Mouse (Mus musculus) Patski (cell line): ENCODE results near the gene Id3. TPM values are rescaled to one million over a fixed set of nuclear protein-coding genes. Genes with fewer than 3 reads are reported as not detected.
"Not testable (repeated sequence)": the region's sequence is repeated elsewhere in the genome, so short reads cannot be mapped to it uniquely, and the experiment has no call there.

Experiments
- ATAC-seq: fragments of 100-300 bp; one replicate; pipeline ENCODE4 v1.8.0; 2021
- CTCF ChIA-PET: fragments of 350-600 bp; sonication (Branson Sonifier 250); formaldehyde crosslinking; loops from one replicate; lab custom pipeline; 2022; ENCODE audit warnings: inconsistent platforms; lab: Charles Lee
- POLR2A ChIA-PET: fragments of 350-600 bp; sonication (Branson Sonifier 250); formaldehyde crosslinking; loops from one replicate; lab custom pipeline; 2022; ENCODE audit warnings: antibody characterized with exemption, inconsistent platforms; lab: Charles Lee
- DNase-seq: peaks from one replicate; pipeline ENCODE4 v3.0.0-alpha.2; 2011; ENCODE audit warnings: low read depth, low spot score
- H3K27me3 ChIP-seq: fragments of 371-371 bp; one replicate; pipeline ENCODE4 v1.5.1; 2021
- CTCF ChIP-seq: fragments of 100-300 bp; IDR thresholded peaks from one replicate; pipeline ENCODE4 v1.5.1; 2021
- in situ Hi-C: fragments of 300-500 bp; cut with MboI; formaldehyde crosslinking; loops from 3 replicates; pipeline ENCODE4 v1.11.1; 2018; ENCODE audit warnings: low pct_unique_long_range_greater_than_20kb, mixed read lengths
- polyA plus RNA-seq: library from polyadenylated mRNA; unstranded; gene quantifications from one replicate; pipeline ENCODE4 v1.2.3, GENCODE M21; 2021

Id3 gene
- polyA plus RNA-seq: 175 TPM

GRCm38 (mm10) chr4:136143193-136143976 is at the start of gene Id3:
Gene Id3 (plus strand): TSS chr4:136143497.
- in situ Hi-C loops: loop anchor here (5.0 kb wide), 2 partner anchors 36 to 71 kb away; no protein-coding TSS in a partner anchor
- TF ChIP-seq CTCF: no peak
- ChIA-PET POLR2A (interaction anchor here (0.9 to 1.9 kb wide), 4 partner anchors 26 to 183 kb away, joined by 3 to 7 read pairs (median 4); no protein-coding TSS in a partner anchor), CTCF (interaction anchor here (0.7 kb wide), 1 partner anchor 73 kb away, joined by 4 read pairs; no protein-coding TSS in a partner anchor)
- DNase-seq (no peak), ATAC-seq (peak; percentile 35)
- no peaks in the 10 kb centered on the region for H3K27me3 ChIP-seq

- H3K27me3 ChIP-seq: no peaks in the 10 kb centered on the region
- in situ Hi-C loops: no loop called here
- no peak for ATAC-seq
- TF ChIP-seq CTCF: no peak
- ChIA-PET POLR2A (no interaction called here), CTCF (interaction anchor here (1.0 to 1.1 kb wide), 2 partner anchors 16 to 25 kb away, joined by 3 read pairs; no protein-coding TSS in a partner anchor)
- DNase-seq: no peak
These were observed 48.6 kb upstream of the Id3 start for GRCm38 (mm10) chr4:136094519-136095219.

- ChIA-PET POLR2A (no interaction called here), CTCF (no interaction called here)
- no peak for DNase-seq
- TF ChIP-seq CTCF: no peak
- in situ Hi-C loops: no loop called here
- ATAC-seq: no peak
- H3K27me3 ChIP-seq: no peaks in the 10 kb centered on the region
These were observed 47.7 kb upstream of the Id3 start for GRCm38 (mm10) chr4:136095490-136096105.

DNA sequence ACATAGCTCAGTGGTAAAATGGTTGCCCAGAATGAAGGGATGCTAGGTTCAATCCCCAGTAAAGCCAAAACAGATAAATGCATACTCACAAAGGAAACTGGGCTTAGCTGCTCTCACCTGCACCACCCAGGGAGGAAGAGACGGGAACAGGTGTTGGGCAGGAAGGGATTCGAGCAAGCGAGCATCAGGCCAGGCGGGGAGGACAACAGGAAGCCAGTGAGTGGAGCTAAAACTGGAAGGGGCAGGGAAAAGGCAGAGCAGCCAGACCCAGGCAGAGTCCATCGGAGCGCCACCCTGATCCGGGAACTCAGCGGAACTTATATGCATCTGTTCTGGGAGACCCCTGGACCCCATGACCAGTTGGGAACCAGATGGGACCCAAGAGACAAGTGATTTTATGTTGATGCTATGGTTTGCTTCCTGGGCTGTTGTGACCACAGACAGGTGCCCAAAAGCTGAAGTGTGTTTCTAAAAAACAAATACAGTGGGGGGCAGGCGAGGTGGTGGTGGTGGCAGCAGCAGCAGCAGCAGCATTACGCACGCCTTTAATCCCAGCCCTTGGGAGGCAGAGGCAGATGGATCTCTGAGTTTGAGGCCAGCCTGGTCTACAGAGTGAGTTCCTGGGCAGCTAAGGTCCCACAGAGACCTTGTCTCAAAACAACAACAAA is 46.7 kb upstream of the Id3 start:
- in situ Hi-C loops: no loop called here
- ATAC-seq (no peak), DNase-seq (no peak)
- no peaks in the 10 kb centered on the region for H3K27me3 ChIP-seq
- no peak for TF ChIP-seq CTCF
- POLR2A ChIA-PET: no interaction called here
- CTCF ChIA-PET: no interaction called here

- in situ Hi-C loops: no loop called here
- TF ChIP-seq CTCF: no peak
- ATAC-seq: no peak
- ChIA-PET CTCF (no interaction called here), POLR2A (no interaction called here)
- no peaks in the 10 kb centered on the region for H3K27me3 ChIP-seq
- no peak for DNase-seq
These were observed 44.9 kb upstream of the Id3 start for GRCm38 (mm10) chr4:136098446-136098845.

GRCm38 (mm10) chr4:136100396-136101070 is 42.8 kb upstream of the Id3 start:
- ATAC-seq: no peak
- no peak for TF ChIP-seq CTCF
- ChIA-PET POLR2A (no interaction called here), CTCF (no interaction called here)
- no peak for DNase-seq
- in situ Hi-C loops: no loop called here
- H3K27me3 ChIP-seq: no peaks in the 10 kb centered on the region

- DNase-seq, POLR2A ChIA-PET, in situ Hi-C loops, ATAC-seq, CTCF ChIA-PET, H3K27me3 ChIP-seq: not testable (repeated sequence)
These were observed 41.5 kb upstream of the Id3 start for GRCm38 (mm10) chr4:136101753-136102152.

GRCm38 (mm10) chr4:136104590-136105337 is 38.5 kb upstream of the Id3 start:
- no peak for DNase-seq
- no peaks in the 10 kb centered on the region for H3K27me3 ChIP-seq
- in situ Hi-C loops: loop anchor here (5.0 kb wide), 1 partner anchor 38 kb away; the partner anchor contains the start of gene Id3
- TF ChIP-seq CTCF: no peak
- POLR2A ChIA-PET: no interaction called here
- no peak for ATAC-seq
- CTCF ChIA-PET: no interaction called here

- CTCF ChIA-PET: interaction anchor here (2.1 kb wide), 1 partner anchor 28 kb away, joined by 4 read pairs; no protein-coding TSS in a partner anchor
- in situ Hi-C loops: loop anchor here (5.0 kb wide), 1 partner anchor 35 kb away; the partner anchor contains the start of gene Id3
- no peaks in the 10 kb centered on the region for H3K27me3 ChIP-seq
- ATAC-seq: no peak
- TF ChIP-seq CTCF: no peak
- no peak for DNase-seq
- POLR2A ChIA-PET: no interaction called here
These were observed 36.4 kb upstream of the Id3 start for GRCm38 (mm10) chr4:136106880-136107301.
